Mouse (Mus musculus) bone marrow macrophage, adult 2 months (primary cell): ENCODE data around the gene Zfp871. TPM values are rescaled to one million over a fixed set of nuclear protein-coding genes. Genes with fewer than 3 reads are reported as not detected.
"Not testable (repeated sequence)": the region's sequence is repeated elsewhere in the genome, so short reads cannot be mapped to it uniquely, and the experiment has no call there.

ENCODE experiments used
- H3K27ac ChIP-seq: 2 replicates; pipeline ENCODE4 v1.5.1; 2012; ENCODE audit warnings: low read depth, low read length; ENCODE audit not compliant: insufficient read depth
- H3K4me1 ChIP-seq: 2 replicates; pipeline ENCODE4 v1.6.1; 2012; ENCODE audit warnings: low read length; ENCODE audit not compliant: control insufficient read depth, insufficient read depth
- H3K4me3 ChIP-seq: 2 replicates; pipeline ENCODE4 v1.5.1; 2012; ENCODE audit warnings: mild to moderate bottlenecking, low read length, moderate library complexity; ENCODE audit not compliant: insufficient read depth
- CTCF ChIP-seq: IDR thresholded peaks from 2 replicates; pipeline ENCODE4 v1.5.1; 2012; ENCODE audit warnings: low read depth, mild to moderate bottlenecking, low read length, moderate library complexity
- POLR2A ChIP-seq: IDR thresholded peaks from 2 replicates; pipeline ENCODE4 v1.6.1; 2012; ENCODE audit warnings: mild to moderate bottlenecking, low read depth, low read length, borderline replicate concordance
- polyA plus RNA-seq: library from polyadenylated mRNA; stranded (reverse); fragments of >200 nt; gene quantifications from 2 replicates; pipeline ENCODE4 v1.2.4, GENCODE M21; 2012; ENCODE audit not compliant: missing spikeins, insufficient read depth, insufficient read length

Zfp871 gene
- polyA plus RNA-seq, 1 experiment = 44.6 TPM

- TF ChIP-seq POLR2A (no peak), CTCF (no peak)
- H3K27ac ChIP-seq = no peak overlapping the region
- no peak overlapping the region for H3K4me3 ChIP-seq
- no peaks in the 10 kb centered on the region for H3K4me1 ChIP-seq
These were observed 37.5 kb downstream of the Zfp871 start for GRCm38 (mm10) chr17:32750611-32751010.

DNA sequence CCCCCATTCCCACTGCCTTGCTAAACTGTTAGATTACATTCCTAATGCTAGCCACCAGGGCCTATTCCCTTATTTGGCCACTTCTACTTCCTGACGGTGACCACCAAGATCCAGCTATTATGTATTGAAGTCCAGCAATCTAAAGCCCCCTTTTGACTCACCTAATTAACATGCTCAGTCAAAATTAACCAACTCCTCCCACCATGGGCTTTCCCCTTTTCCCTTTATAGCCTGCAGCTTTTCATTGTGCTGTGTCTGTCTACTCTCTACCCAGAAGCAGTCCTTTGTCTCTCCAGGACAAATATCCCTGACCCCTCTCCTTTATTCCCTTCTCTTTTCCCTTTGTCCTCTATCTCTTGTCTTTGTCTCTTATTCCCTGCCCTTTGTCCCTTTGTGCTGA is 47.0 kb downstream of the Zfp871 start:
- Histone ChIP-seq H3K4me3 (no peak overlapping the region), H3K4me1 (no peaks in the 10 kb centered on the region), H3K27ac (no peak overlapping the region)
- TF ChIP-seq CTCF (no peak), POLR2A (no peak)

DNA sequence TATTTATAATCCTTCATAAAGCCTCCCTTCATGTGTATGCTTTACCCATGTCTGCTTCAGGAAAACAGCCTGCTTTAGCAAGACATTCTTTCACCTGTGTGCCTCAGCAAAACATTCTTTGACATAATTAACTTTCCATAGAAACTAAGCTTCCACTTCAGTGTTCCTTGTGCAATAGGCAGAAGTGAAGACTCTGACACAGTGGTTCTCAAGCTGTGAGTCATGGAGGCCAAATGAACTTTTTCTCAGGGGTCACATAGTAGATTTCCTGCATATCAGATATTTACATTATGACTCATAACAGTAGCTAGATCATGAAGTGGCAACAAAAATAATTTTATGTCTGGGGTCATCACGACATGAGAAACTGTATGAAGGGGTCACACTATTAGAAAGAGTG is 49.7 kb downstream of the Zfp871 start:
- H3K4me3 ChIP-seq = no peak overlapping the region
- TF ChIP-seq CTCF (no peak), POLR2A (no peak)
- H3K4me1 ChIP-seq = no peaks in the 10 kb centered on the region
- no peak overlapping the region for H3K27ac ChIP-seq

- Histone ChIP-seq H3K27ac (no peak overlapping the region), H3K4me1 (no peaks in the 10 kb centered on the region), H3K4me3 (no peak overlapping the region)
- no peak for TF ChIP-seq CTCF
- TF ChIP-seq POLR2A = no peak
These were observed 59.1 kb downstream of the Zfp871 start for GRCm38 (mm10) chr17:32729029-32729428.

GRCm38 (mm10) chr17:32726360-32726759 is 61.7 kb downstream of the Zfp871 start:
- not testable (repeated sequence) for H3K4me3 ChIP-seq, H3K4me1 ChIP-seq, H3K27ac ChIP-seq

DNA sequence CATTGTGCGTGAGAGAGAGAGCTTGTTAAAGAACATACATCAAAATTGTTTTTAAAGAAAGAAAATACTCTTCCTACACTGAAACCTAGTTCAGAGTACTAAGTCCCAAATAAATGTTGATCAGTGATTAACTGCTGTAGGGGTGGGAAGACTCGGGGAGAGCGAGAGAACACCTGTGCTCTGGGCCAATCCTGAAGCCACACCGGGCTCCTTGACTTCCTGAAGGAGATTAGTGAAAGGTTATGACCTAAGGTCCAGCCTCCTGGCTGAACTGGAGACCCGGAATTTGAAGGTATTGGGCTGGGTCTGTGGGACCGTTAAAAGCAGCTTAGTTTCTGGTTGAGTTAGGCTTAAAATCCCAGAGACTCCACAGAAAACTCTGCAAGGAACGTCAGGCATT is 65.3 kb downstream of the Zfp871 start:
- H3K27ac ChIP-seq = no peak overlapping the region
- H3K4me1 ChIP-seq = no peaks in the 10 kb centered on the region
- no peak overlapping the region for H3K4me3 ChIP-seq
- TF ChIP-seq POLR2A (no peak), CTCF (no peak)

GRCm38 (mm10) chr17:32722151-32722550 is 65.9 kb downstream of the Zfp871 start:
- H3K4me1 ChIP-seq, H3K4me3 ChIP-seq, H3K27ac ChIP-seq: not testable (repeated sequence)

Other genes starting within 250 kb of the Zfp871 start
- gene Cyp4f37, start 167.0 kb downstream of the Zfp871 start, polyA plus RNA-seq = 0.48 TPM in 1 of 2 replicates, not detected in the other
- not detected in 2 replicates for gene Cyp4f40, start 129.4 kb downstream of the Zfp871 start, polyA plus RNA-seq
- gene Cyp4f15, start 102.7 kb downstream of the Zfp871 start, polyA plus RNA-seq = not detected in 2 replicates
- 0.68 and 0.82 TPM in 2 replicates for gene Zfp811, start 21.6 kb upstream of the Zfp871 start, polyA plus RNA-seq
- gene Zfp799, start 42.0 kb upstream of the Zfp871 start, polyA plus RNA-seq = 9.2 and 9.6 TPM in 2 replicates
- 5.0 and 6.8 TPM in 2 replicates for gene Zfp870, start 103.4 kb upstream of the Zfp871 start, polyA plus RNA-seq
- not detected in 2 replicates for gene Cyp4f14, start 129.1 kb upstream of the Zfp871 start, polyA plus RNA-seq
- 49.0 and 53.3 TPM in 2 replicates for gene Cyp4f13, start 159.1 kb upstream of the Zfp871 start, polyA plus RNA-seq
- gene Zfp472, start 177.5 kb upstream of the Zfp871 start, polyA plus RNA-seq = 6.8 and 12.7 TPM in 2 replicates
- gene Zfp952, start 204.8 kb upstream of the Zfp871 start, polyA plus RNA-seq = 9.9 and 10.5 TPM in 2 replicates
- 3.3 and 4.7 TPM in 2 replicates for gene Zfp763, start 245.1 kb upstream of the Zfp871 start, polyA plus RNA-seq